Mouse (Mus musculus) testis, postnatal 10 days (tissue): Measurements from ENCODE around the gene Slc25a48.

Source experiments
- DNase-seq: peaks from one replicate; pipeline ENCODE4 v3.0.0; 2021; ENCODE audit warnings: low spot score

The Slc25a48 gene

GRCm38 (mm10) chr13:56509796-56510195, 71.6 kb downstream of the Slc25a48 start:
- no peak for DNase-seq

- no peak for DNase-seq
Measured at GRCm38 (mm10) chr13:56513595-56513994, 75.4 kb downstream of the Slc25a48 start.

- DNase-seq, result no peak
Measured at GRCm38 (mm10) chr13:56516311-56516710, 78.2 kb downstream of the Slc25a48 start.

GRCm38 (mm10) chr13:56516816-56517215, 78.7 kb downstream of the Slc25a48 start:
- peak; percentile 27 for DNase-seq

- peak; percentile 98 for DNase-seq
Measured at GRCm38 (mm10) chr13:56522081-56522820, 84.1 kb downstream of the Slc25a48 start, which contains the start of gene Fbxl21. TSS of gene Fbxl21 (plus strand) at chr13:56522472.

- DNase-seq, result no peak
Measured at GRCm38 (mm10) chr13:56522821-56523167, 84.6 kb downstream of the Slc25a48 start.
